Mouse (Mus musculus): ENCODE results near the gene Oca2. TPM values are rescaled to one million over a fixed set of nuclear protein-coding genes. Genes with fewer than 3 reads are reported as not detected.

Gene Oca2
- 9.6 and 11.8 TPM in 2 replicates for total RNA-seq (2021)
- long read RNA-seq, transcript Oca2-201 (24 exons, 3,132 nt) = major isoform, 7 of 7 reads
- long read RNA-seq, partial matches to known transcripts = 0 of 7 reads
- long read RNA-seq, other reads (novel, unspliced or antisense) = 0 of 7 reads

GRCm38 (mm10) chr7:56239543-56239942, at the start of gene Oca2:
Gene Oca2 (plus strand): TSS chr7:56239760.
- DNase-seq = peak; percentile 26

- peak; percentile 26 for DNase-seq
Measured at GRCm38 (mm10) chr7:56191041-56191440, 48.5 kb upstream of the Oca2 start.

- peak; percentile 15 for DNase-seq
Measured at GRCm38 (mm10) chr7:56191661-56192060, 47.9 kb upstream of the Oca2 start.

GRCm38 (mm10) chr7:56201483-56202218, 37.9 kb upstream of the Oca2 start:
- DNase-seq = no peak

GRCm38 (mm10) chr7:56202843-56203242, 36.7 kb upstream of the Oca2 start:
- no peak for DNase-seq

GRCm38 (mm10) chr7:56203286-56203685, 36.3 kb upstream of the Oca2 start:
- no peak for DNase-seq

- DNase-seq = no peak
Measured at GRCm38 (mm10) chr7:56204877-56205276, 34.7 kb upstream of the Oca2 start.

- no peak for DNase-seq
Measured at GRCm38 (mm10) chr7:56220811-56221210, 18.7 kb upstream of the Oca2 start.

- no peak for DNase-seq
Measured at GRCm38 (mm10) chr7:56235794-56236423, 3.7 kb upstream of the Oca2 start.

GRCm38 (mm10) chr7:56236617-56237016, 2.9 kb upstream of the Oca2 start:
- DNase-seq = no peak

- DNase-seq = no peak
Measured at GRCm38 (mm10) chr7:56254568-56254967, 15.0 kb downstream of the Oca2 start.

GRCm38 (mm10) chr7:56257875-56258441, 18.4 kb downstream of the Oca2 start:
- DNase-seq = no peak

GRCm38 (mm10) chr7:56277506-56277905, 37.9 kb downstream of the Oca2 start:
- DNase-seq = no peak

GRCm38 (mm10) chr7:56291468-56292115, 52.0 kb downstream of the Oca2 start:
- DNase-seq = peak; percentile 33

GRCm38 (mm10) chr7:56304408-56304807, 64.8 kb downstream of the Oca2 start:
- DNase-seq = no peak

- DNase-seq = no peak
Measured at GRCm38 (mm10) chr7:56314358-56314757, 74.8 kb downstream of the Oca2 start.

GRCm38 (mm10) chr7:56315630-56316529, 76.3 kb downstream of the Oca2 start:
- no peak for DNase-seq

GRCm38 (mm10) chr7:56327738-56328137, 88.2 kb downstream of the Oca2 start:
- DNase-seq = no peak

GRCm38 (mm10) chr7:56348528-56348927, 109.0 kb downstream of the Oca2 start:
- no peak for DNase-seq

GRCm38 (mm10) chr7:56356658-56357342, 117.2 kb downstream of the Oca2 start:
- DNase-seq = no peak
